Mouse (Mus musculus) G1E (cell line): ENCODE data around the gene Mns1.

Source experiments
- CTCF ChIP-seq: IDR thresholded peaks from 2 replicates; pipeline ENCODE4 v1.5.1; 2012; ENCODE audit warnings: low read depth, low read length, inconsistent platforms, mixed read lengths
- GATA1 ChIP-seq: IDR thresholded peaks from 2 replicates; pipeline ENCODE4 v1.6.1; 2012; ENCODE audit warnings: borderline replicate concordance, low read length, inconsistent platforms, mixed read lengths
- GATA2 ChIP-seq: IDR thresholded peaks from 2 replicates; pipeline ENCODE4 v1.6.1; 2012; ENCODE audit warnings: low read depth, low read length, inconsistent platforms, borderline replicate concordance
- POLR2AphosphoS5 ChIP-seq: IDR thresholded peaks from 2 replicates; pipeline ENCODE4 v1.6.1; 2012; ENCODE audit warnings: low read depth, low read length, inconsistent platforms; ENCODE audit not compliant: insufficient replicate concordance
- TAL1 ChIP-seq: conservative IDR thresholded peaks from 2 replicates; pipeline ENCODE4 v1.6.1; 2012; ENCODE audit warnings: low read depth, low read length, inconsistent platforms, mixed read lengths

DNA sequence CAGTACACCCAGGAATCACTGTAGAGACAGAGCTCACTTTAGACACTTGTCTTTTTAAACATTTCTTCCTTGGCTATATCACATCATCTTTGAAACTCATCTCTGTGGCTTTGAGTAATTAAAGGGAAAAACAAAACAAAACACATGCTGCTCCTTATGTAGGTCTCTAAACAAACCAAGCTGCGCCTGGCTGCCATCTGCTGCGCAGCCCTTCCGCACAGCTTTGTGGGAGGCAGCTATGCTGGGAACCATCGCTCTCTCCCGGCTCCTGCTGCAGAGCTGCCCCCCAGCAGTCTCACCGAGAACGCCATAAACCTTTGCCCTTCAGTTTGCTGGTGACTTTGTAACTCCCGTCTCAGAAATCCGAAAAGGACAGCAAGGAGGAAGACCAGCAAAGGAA lies 37.7 kb downstream of the Mns1 start:
- no peak for TF ChIP-seq CTCF
- no peak for TF ChIP-seq POLR2AphosphoS5
- no peak for TF ChIP-seq GATA1
- no peak for TF ChIP-seq TAL1
- TF ChIP-seq GATA2, result no peak
